Mouse (Mus musculus) liver, adult 2 months (tissue): ENCODE data around the gene Scn11a. TPM values are rescaled to one million over a fixed set of nuclear protein-coding genes. Genes with fewer than 3 reads are reported as not detected.
A peak's percentile ranks its signal among the peaks of the same experiment; 100 is the strongest.

ENCODE experiments used
- DNase-seq: peaks from one replicate; pipeline ENCODE4 v3.0.0-alpha.2; 2011; ENCODE audit warnings: low read depth, low spot score; ENCODE audit errors: extremely low read depth
- H3K27ac ChIP-seq: fragments of 200-500 bp; replicated peaks from 2 replicates; pipeline ENCODE4 v1.5.1; 2012; ENCODE audit warnings: low read depth, mild to moderate bottlenecking, control low read depth, inconsistent platforms, low read length; ENCODE audit not compliant: insufficient read depth
- H3K27me3 ChIP-seq: fragments of 200-500 bp; 2 replicates; pipeline ENCODE4 v1.6.1; 2012; ENCODE audit warnings: mild to moderate bottlenecking, moderate library complexity, low read length, inconsistent platforms; ENCODE audit not compliant: control insufficient read depth, insufficient read depth
- H3K36me3 ChIP-seq: fragments of 200-500 bp; 2 replicates; pipeline ENCODE4 v1.6.1; 2012; ENCODE audit warnings: low read length, inconsistent platforms; ENCODE audit not compliant: control insufficient read depth, insufficient read depth
- H3K4me1 ChIP-seq: fragments of 200-500 bp; 2 replicates; pipeline ENCODE4 v1.6.1; 2011; ENCODE audit warnings: low read length; ENCODE audit not compliant: control insufficient read depth, insufficient read depth
- H3K4me3 ChIP-seq: fragments of 200-500 bp; 2 replicates; pipeline ENCODE4 v1.5.1; 2011; ENCODE audit warnings: low read depth, mild to moderate bottlenecking, control low read depth, low read length, moderate library complexity; ENCODE audit not compliant: insufficient read depth
- H3K79me2 ChIP-seq: fragments of 200-500 bp; 2 replicates; pipeline ENCODE4 v1.6.1; 2012; ENCODE audit warnings: inconsistent platforms, mild to moderate bottlenecking, low read length, moderate library complexity; ENCODE audit not compliant: control insufficient read depth, insufficient read depth
- H3K9ac ChIP-seq: fragments of 200-500 bp; 2 replicates; pipeline ENCODE4 v1.6.1; 2012; ENCODE audit warnings: low read depth, mild to moderate bottlenecking, control low read depth, inconsistent platforms, low read length
- CTCF ChIP-seq: fragments of 200-500 bp; IDR thresholded peaks from 2 replicates; pipeline ENCODE4 v1.5.1; 2011; ENCODE audit warnings: low read depth, low read length, control low read depth
- POLR2A ChIP-seq: fragments of 200-500 bp; IDR thresholded peaks from 2 replicates; pipeline ENCODE4 v1.6.1; 2011; ENCODE audit warnings: low read length, control low read depth; ENCODE audit not compliant: insufficient read depth; ENCODE audit errors: extremely low read depth
- WGBS: fragments of 180-500 bp; shearing (Covaris S2); methylation state at CpG from one replicate; pipeline ENCODE4 v1.1.7; 2018; 5-methylcytosine and 5-hydroxymethylcytosine counted together
- polyA plus RNA-seq: library from polyadenylated mRNA; depleted of rRNA; stranded (reverse); fragments of >200 nt; gene quantifications from 2 replicates; pipeline ENCODE4 v1.2.3, GENCODE M21; 2012; rRNA removed
- total RNA-seq: library from RNA; depleted of rRNA; stranded (reverse); fragments of >200 nt; gene quantifications from 2 replicates; pipeline ENCODE4 v1.2.3, GENCODE M21; 2014; rRNA removed

The Scn11a gene
- not detected in 2 replicates for total RNA-seq
- polyA plus RNA-seq: not detected in 2 replicates

GRCm38 (mm10) chr9:119825297-119825696 lies at the start of gene Scn11a:
Gene Scn11a, minus strand, starts transcription at chr9:119825456.
- 48% methylated on average over 4 of the region's 4 CpGs for WGBS
- no peak within 1 kb of the TSS for H3K27ac ChIP-seq
- H3K27me3 ChIP-seq: no peaks in the 10 kb centered on the region
- H3K4me3 ChIP-seq: no peak within 1 kb of the TSS
- no peak within 1 kb of the TSS for H3K9ac ChIP-seq
- DNase-seq: no peak
- H3K79me2 ChIP-seq: no peaks in the 10 kb centered on the region
- TF ChIP-seq POLR2A: no peak
- TF ChIP-seq CTCF: no peak
- no peaks in the 10 kb centered on the region for H3K36me3 ChIP-seq
- H3K4me1 ChIP-seq: no peaks in the 10 kb centered on the region

DNA sequence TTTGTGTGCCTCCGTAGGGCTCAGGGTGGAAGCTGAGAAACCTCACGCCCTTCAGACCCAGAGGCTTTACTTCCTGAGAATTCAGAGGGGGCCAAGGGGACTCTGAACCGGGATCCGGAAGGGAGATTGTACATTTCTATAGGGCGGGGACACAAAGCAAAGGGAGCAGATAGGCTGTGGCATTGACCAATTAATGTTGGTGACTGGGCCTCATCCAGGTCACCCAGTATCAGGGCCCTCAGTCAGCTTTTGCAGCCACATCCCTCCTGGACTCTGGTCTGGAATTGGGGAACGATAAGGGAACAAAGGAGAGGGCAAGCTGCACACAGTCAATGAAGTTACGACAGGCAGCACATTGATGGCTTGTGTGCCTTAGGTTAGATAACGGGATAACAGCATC lies 28.9 kb upstream of the Scn11a start:
- TF ChIP-seq POLR2A (no peak), CTCF (no peak)
- Histone ChIP-seq H3K9ac (no peak overlapping the region), H3K4me3 (no peak overlapping the region), H3K79me2 (no peaks in the 10 kb centered on the region), H3K36me3 (no peaks in the 10 kb centered on the region), H3K4me1 (no peaks in the 10 kb centered on the region), H3K27me3 (no peaks in the 10 kb centered on the region), H3K27ac (no peak overlapping the region)
- WGBS: 56% methylated on average over 8 of the region's 8 CpGs
- DNase-seq: no peak

GRCm38 (mm10) chr9:119853071-119853846 lies 28.0 kb upstream of the Scn11a start:
- Histone ChIP-seq H3K36me3 (no peaks in the 10 kb centered on the region), H3K27ac (no peak overlapping the region), H3K4me1 (no peaks in the 10 kb centered on the region), H3K79me2 (no peaks in the 10 kb centered on the region), H3K27me3 (no peaks in the 10 kb centered on the region), H3K9ac (no peak overlapping the region), H3K4me3 (no peak overlapping the region)
- TF ChIP-seq CTCF (no peak), POLR2A (no peak)
- 39% methylated on average over 2 of the region's 2 CpGs for WGBS
- DNase-seq: peak; percentile 38

DNA sequence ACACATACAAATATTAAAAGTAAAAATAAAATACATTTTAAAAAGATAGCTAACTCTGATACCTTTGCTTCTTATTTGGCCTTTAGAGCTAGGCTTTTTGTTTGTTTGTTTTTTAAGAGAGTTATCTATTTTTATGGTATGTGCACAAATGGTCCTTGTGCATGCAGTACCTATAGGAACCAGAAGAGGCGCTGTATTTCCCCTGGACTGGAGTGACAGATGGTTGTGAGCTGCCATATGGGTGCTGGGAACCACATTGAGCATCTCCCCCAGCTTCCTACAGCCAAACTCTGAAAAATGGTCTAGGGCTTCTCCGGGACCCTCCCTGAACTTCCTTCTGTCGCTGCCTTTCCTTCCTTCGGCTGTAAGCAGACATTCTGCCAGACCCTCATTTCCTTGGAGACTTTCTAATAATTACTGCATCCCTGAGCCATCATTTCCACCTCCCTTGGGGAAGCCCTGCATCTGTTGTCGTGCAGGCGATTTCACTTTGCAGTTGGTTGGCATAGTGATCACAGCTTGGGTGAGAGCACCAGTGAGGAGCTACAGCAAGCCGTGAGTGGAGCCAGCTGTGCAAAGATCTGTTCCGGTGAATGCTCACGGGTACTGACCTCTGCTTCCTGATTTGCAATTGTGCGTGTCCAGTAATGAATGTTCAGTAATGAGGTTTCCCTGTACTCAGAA lies 27.2 kb upstream of the Scn11a start:
- DNase-seq: no peak
- Histone ChIP-seq H3K27me3 (no peaks in the 10 kb centered on the region), H3K4me3 (no peak overlapping the region), H3K27ac (no peak overlapping the region), H3K4me1 (no peaks in the 10 kb centered on the region), H3K36me3 (no peaks in the 10 kb centered on the region), H3K9ac (no peak overlapping the region), H3K79me2 (no peaks in the 10 kb centered on the region)
- TF ChIP-seq POLR2A: no peak
- TF ChIP-seq CTCF: peak; percentile 4; the same call in 1 of the 2 replicates
- 79% methylated on average over 10 of the region's 10 CpGs for whole genome bisulfite sequencing

DNA sequence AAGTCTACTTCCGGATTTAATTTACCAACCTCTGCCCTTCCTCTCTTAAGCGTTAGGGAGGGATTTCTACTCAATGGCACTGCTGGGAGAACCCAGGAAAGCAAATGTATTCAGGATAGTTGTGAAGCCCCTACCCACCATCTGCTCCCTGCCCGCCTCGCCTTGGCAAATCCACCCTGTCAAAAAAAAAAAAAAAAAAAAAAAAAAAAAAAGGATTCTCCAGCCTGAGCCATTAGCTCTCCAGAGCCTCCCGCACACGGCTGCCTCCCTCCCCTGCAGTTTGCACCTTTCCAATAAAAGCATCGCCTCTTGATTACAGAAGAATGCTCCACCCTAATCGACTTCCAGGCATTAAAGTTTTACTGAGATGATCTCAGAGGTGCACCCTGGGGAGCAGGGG lies 24.0 kb upstream of the Scn11a start:
- whole genome bisulfite sequencing: 58% methylated on average over 8 of the region's 8 CpGs
- no peak for DNase-seq
- no peaks in the 10 kb centered on the region for H3K36me3 ChIP-seq
- H3K4me1 ChIP-seq: no peaks in the 10 kb centered on the region
- H3K9ac ChIP-seq: no peak overlapping the region
- TF ChIP-seq POLR2A (no peak), CTCF (no peak)
- H3K79me2 ChIP-seq: no peaks in the 10 kb centered on the region
- H3K27ac ChIP-seq: no peak overlapping the region
- no peaks in the 10 kb centered on the region for H3K27me3 ChIP-seq
- H3K4me3 ChIP-seq: no peak overlapping the region

GRCm38 (mm10) chr9:119848671-119849070 lies 23.4 kb upstream of the Scn11a start:
- Histone ChIP-seq H3K27ac (no peak overlapping the region), H3K4me3 (no peak overlapping the region), H3K36me3 (no peaks in the 10 kb centered on the region), H3K9ac (no peak overlapping the region), H3K27me3 (no peaks in the 10 kb centered on the region), H3K79me2 (no peaks in the 10 kb centered on the region), H3K4me1 (no peaks in the 10 kb centered on the region)
- WGBS: 76% methylated on average over 7 of the region's 7 CpGs
- no peak for DNase-seq
- no peak for TF ChIP-seq CTCF
- no peak for TF ChIP-seq POLR2A
